Mouse (Mus musculus): ENCODE measurements around the gene Pcbd1.
"Not testable (repeated sequence)": the region's sequence is repeated elsewhere in the genome, so short reads cannot be mapped to it uniquely, and the experiment has no call there.

Gene Pcbd1

DNA sequence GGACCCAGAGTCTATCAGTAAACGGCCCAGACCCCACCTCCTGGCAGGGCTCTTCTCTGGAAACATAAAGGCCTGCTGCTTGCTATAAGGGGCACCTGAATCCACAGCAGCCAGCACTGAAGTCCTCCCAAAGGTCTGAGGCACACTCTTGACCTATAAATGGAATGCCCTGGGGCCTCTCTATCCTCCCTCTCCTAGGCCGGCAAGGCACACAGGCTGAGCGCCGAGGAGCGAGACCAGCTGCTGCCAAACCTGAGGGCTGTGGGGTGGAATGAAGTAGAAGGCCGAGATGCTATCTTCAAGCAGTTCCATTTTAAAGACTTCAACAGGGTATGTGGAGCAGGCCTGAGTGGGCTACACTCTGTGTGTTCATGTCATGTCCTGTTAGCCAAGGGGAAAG, 2.7 kb downstream of the Pcbd1 start:
- no peak for DNase-seq (ENCODE audit: low spot score in 2 of 2)

DNA sequence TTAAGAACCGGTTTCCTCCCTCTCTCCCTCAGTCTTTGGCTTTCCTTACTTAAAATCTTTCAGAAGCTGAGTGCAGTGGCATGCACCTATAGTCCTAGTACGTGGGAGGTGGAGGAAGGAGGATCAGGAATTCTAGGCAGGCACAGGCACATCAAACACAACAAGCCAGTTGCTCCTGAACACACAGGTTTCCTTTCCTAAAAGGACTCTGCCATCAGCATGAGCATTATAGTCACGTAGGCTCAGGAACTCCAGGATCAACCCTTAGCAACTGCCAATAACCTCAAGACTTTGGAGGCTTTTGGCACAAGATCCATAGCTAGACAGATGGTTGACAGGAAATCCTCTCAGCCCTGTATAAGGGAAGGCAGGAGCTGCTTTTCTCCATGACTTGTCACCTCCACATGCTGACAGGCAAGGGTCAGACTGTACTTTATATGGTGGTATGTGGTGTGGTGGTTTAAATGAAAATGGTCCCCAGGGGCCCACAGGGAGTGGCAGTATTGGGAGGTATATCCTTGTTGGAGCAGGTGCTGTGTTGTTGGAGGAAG, 14.5 kb downstream of the Pcbd1 start:
- DNase-seq (ENCODE audit: low spot score in 2 of 2) = no peak

DNA sequence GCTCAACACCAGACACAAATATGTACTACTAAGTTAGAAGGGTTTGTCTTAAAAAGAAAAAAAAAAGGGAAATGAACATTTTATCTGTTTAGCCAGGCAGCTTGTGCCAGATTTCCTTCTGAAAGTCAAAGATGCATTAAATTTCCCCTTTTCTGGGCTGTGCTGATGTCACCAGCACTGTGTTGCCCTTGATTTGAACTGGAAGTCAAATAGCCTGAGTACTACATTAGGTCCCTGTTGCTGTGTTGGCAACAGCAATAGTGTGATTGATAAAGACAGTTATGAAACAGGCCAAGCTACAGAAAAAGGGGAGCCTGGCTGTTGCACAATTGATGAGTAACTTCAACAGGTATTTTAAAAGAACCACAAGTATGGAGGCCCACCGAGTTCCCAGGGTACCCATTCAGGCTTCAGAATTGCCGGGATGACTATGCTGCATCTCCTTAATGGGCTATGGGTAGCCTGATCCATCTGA, 25.2 kb downstream of the Pcbd1 start:
- DNase-seq (ENCODE audit: low spot score in 2 of 2) = no peak

DNA sequence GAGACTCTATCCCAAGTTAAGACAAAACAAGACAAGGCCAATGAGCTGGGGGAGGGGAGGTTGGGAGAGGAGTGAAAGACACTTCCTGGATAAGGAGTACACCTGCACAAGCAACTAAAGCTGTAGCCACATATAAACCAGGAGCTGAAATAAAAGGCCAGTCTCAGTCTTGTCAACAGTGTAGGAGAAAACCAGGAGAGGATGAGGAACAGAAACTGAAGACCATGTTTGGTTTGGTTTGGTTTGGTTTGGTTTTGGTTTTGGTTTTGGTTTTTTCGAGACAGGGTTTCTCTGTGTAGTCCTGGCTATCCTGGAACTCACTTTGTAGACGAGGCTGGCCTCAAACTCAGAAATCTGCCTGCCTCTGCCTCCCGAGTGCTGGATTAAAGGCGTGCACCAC, 32.6 kb downstream of the Pcbd1 start:
- not testable (repeated sequence) for DNase-seq (ENCODE audit: low spot score in 2 of 2)

DNA sequence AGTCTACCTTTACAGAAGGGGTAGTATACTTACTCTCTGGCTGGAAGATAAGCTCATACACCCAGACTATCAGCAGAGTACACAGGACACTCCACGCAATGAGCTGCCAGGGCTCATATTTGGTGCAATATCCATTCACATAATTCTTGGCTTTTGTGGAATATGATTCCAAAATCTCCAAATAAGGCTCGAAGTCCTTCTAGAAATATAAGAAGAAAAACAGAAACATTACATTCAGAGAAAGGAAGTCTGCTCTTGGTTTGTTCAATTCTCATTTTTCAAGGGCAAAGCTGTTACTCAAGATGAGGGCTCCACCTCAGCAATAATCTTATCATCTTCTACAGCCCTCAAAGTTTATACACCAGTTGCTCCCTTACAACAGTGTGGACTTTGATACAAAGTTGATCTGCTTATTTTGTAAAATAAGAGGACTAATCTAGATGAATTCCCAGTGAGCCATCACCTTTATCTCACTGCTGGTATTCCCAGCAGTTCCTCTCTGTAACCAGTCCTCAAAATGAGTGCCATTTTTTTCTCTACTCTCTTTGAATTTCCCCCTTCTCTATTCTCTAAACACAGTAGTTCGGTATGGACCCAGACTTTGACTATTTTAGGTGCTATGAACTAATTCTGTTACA, 34.3 kb downstream of the Pcbd1 start:
- DNase-seq (ENCODE audit: low spot score in 2 of 2) = no peak

DNA sequence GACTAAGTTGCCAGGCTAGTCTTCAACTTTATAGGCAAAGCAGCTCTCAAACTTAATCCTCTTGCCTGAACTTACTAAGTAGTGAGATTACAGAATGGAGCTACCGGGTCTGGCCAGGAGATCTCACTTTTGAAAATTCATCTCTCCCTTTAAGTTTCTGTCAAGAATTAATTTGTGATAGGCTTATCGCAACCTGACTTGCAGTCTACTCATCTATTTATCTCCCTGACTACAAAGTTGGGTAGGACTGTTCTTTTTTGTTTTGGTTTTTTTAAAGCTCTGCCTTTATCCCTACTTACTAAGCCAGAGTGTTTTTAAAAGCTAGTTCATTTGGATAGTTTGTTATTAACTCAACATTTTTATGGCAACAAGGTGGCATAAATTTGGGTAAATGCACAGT, 35.3 kb downstream of the Pcbd1 start:
- no peak for DNase-seq (ENCODE audit: low spot score in 2 of 2)

DNA sequence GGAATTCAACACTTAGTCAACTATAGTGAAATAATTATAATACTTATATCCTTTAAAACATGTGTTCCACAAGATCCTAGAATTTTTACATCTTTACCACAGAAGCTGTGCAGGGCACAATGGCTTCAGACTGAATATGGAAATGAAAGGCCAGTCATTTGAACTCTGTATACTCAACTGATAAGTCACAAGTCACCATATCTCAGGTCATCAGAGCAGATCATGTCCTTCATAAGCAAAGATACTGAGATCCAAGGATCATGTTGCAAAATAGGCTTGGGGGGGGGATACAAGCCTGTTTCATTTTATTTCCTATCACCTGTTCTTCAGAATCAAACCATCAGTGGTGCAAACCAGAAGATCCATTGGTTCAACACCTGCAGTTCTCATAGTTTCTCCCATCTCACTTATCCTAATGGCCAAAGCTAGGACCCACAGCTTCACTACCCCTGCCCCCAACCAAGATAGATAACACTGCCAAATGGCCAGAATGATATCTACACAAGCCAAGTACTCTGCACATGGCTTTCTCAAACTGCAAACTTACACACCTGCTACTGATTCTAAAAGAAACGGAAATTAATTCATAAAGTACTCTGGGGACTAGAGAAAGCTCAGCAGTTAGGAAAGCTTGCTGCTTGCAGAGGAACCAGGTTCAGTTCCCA, 39.7 kb downstream of the Pcbd1 start:
- DNase-seq (ENCODE audit: low spot score in 2 of 2) = no peak

DNA sequence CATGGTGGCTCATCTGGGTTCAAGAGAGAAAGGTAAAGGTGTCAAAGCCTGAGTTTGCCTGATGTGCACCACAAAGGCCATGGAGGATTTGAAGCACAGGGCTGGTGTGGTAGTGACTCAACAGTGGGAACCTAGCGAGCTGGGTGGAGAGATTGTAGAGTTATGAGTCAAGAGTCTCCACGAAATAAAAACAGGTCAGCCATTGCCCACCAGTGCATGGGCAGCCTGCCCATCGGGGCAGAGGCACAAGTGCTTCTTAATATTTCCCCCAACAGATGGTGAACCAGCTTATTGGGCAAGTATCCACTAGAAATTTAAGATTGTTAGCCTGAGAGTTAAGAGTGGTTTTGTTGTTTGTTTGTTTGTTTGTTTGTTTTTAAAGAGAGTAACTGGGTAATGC, 41.8 kb downstream of the Pcbd1 start:
- DNase-seq (ENCODE audit: low spot score in 2 of 2) = no peak

DNA sequence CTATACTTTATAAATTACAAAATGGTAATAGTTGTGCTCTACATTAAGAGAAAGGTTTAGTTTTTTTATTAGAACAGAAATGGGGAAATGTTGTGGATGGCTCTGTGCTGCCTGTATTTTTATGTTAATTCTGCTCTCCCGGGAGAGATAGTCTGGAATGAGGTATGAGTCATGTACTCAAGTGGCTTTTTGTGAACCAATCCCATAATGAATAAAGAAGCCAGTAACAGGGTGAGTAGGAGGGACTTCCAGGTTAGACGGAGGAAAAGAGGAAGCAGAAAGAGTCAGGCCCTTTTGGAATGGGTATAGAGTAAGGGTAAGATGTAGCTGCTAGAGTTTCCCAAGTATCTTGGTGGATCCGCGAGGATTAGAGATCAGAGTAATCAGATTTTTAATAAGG, 44.9 kb downstream of the Pcbd1 start:
- no peak for DNase-seq (ENCODE audit: low spot score in 2 of 2)

DNA sequence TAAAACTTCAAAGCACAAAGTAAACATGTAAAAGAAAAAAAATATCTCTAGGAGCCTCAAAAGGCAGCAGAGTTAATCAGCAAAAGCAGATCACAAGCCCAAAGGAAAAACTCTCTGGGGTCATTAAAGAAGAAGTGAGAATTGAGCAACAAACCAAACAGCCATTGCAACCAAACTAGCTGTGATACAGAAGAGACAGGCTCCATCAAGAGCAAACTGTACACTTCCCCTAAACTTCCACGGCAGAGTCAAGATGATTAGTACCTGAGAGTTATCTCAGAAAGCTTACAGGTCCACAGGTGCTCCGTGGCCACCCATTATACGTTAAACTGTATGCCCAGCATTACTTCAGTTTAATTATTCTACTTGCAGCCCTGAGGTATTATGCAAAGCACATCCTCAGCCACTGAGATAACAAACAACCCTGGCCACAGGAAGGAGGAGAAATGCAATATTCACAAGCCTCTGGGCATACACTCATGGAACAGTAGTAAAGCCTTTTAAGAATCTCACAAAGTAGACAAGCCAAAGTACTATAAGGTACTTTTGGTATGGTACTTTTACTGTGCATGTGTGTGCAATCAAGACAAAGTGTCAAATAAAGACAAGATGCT, 46.2 kb downstream of the Pcbd1 start:
- no peak for DNase-seq (ENCODE audit: low spot score in 2 of 2)

DNA sequence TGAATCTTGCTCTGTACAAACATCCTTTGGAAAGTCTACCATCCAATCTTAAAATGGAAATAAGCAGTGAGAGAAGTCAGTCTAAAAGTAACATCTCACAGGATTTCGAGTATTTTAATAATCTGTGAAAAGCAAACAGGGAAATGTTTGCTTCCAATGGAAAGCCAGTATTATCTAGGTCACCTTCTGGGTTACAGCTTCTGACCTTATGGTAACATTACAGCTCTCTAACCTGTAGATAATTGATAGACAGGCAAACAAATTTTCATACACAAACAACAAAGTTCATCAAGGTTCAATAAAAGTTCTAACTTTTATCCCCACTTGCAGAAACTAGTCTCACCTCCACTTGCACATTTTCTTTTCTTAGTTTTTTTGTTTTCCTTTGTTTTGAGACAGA, 48.4 kb downstream of the Pcbd1 start:
- no peak for DNase-seq (ENCODE audit: low spot score in 2 of 2)

DNA sequence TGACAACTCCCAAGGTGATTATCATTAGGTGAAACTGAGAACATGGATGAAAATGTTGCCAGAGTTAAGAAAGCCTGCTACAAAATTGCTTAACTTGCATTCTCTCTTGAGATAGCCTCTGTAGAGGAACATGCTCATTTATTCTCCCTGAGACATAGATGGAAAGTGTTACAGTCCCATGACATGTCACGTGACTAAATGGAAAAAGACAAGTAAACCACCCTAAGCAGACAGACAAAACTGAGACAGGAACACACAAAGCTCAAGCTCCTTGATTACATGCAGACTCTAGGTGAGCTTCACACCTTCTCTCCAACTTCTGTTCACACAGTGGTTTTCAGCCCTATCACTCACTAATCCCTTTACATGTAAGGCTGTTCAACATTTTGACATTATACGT, 54.2 kb downstream of the Pcbd1 start:
- no peak for DNase-seq (ENCODE audit: low spot score in 2 of 2)

Measured in frontal cortex, postnatal 25 days (tissue).